Mouse (Mus musculus) liver, embryonic 14.5 days (tissue): ENCODE measurements around the gene Ddx4.

Experiments
- CTCF ChIP-seq: IDR thresholded peaks from 2 replicates; pipeline ENCODE4 v1.5.1; 2016; ENCODE audit warnings: antibody characterized with exemption, low read depth, control low read depth
- EP300 ChIP-seq: IDR thresholded peaks from 2 replicates; pipeline ENCODE4 v1.6.1; 2016; ENCODE audit warnings: antibody characterized with exemption, low read depth

DNA sequence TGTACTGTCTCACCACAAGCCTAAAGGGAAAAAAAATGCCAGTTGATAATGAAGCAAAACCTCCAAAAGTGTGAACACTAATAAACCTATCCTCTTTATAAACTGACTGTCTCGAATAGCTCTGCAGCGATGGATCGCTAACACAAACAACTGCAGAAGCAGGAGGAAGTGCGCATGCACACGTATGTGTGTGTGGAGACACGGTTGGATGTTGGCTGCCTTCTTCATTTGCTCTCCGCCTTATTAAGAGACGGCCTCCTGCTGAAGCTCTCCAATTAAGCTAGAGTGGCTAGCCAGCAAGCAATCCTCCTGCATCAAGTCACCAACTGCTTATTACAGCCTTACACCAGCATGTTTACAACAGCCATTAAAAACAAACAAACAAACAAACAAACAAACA lies 70.0 kb downstream of the Ddx4 start:
- TF ChIP-seq CTCF (no peak), EP300 (no peak)
